Comparison of ENCODE assay signal across 9 mouse cellular contexts in genomic region chr2:134527419-134528114, GRCm38 (mm10). TPM values are rescaled to one million over a fixed set of nuclear protein-coding genes. Genes with fewer than 3 reads are reported as not detected.
DNase-seq lines count a peak whose midpoint lies in the region; ATAC-seq lines count a peak whose summit lies in the region.
"Had no signal": no experiment of that assay in that cellular context is flagged by ENCODE, and none has a peak within 500 bp of the region (broad histone marks: within the 10 kb centered on the region; RNA-seq: fewer than 3 reads in every experiment).

No protein-coding gene starts in this region.

- WGBS in intestine, embryonic 14.5 days, result 59% methylated on average over 10 of the region's 11 CpGs
- 49% methylated on average over 10 of the region's 11 CpGs for WGBS in intestine, embryonic 15.5 days
- WGBS in embryonic facial prominence, embryonic 13.5 days, result 33% methylated on average over 11 of the region's 11 CpGs
- 63% methylated on average over 11 of the region's 11 CpGs for WGBS in hindbrain, embryonic 16.5 days

- 0 out of 2 replicates have a peak overlapping the region, but pooled peaks have one; percentile 13 for H3K4me2 ChIP-seq in intestine, embryonic 14.5 days (ENCODE audit: low read length)
- H3K4me2 ChIP-seq in intestine, embryonic 15.5 days (replicated peaks), result no peak overlapping the region
- peak overlapping the region; percentile 43 for H3K4me2 ChIP-seq in embryonic facial prominence, embryonic 13.5 days
- H3K4me2 ChIP-seq in hindbrain, embryonic 16.5 days (ENCODE audit: low read length), result peak overlapping the region; percentile 32

- H3K9me3 ChIP-seq in intestine, embryonic 14.5 days (ENCODE audit: control insufficient read depth, low read length), result no peaks in the 10 kb centered on the region
- no peaks in the 10 kb centered on the region for H3K9me3 ChIP-seq in intestine, embryonic 15.5 days
- H3K9me3 ChIP-seq in embryonic facial prominence, embryonic 13.5 days, result no peaks in the 10 kb centered on the region
- no peaks in the 10 kb centered on the region for H3K9me3 ChIP-seq in hindbrain, embryonic 16.5 days (ENCODE audit: control insufficient read depth, low read length)

- DNase-seq in intestine, embryonic 14.5 days (ENCODE audit: low spot score), result no peak
- DNase-seq in urinary bladder, adult 18-20 months (ENCODE audit: low spot score in 2 of 2), result no peak
- no peak for DNase-seq in layer of hippocampus, adult 9-10 months (ENCODE audit: low spot score)

- H3K4me1 ChIP-seq in intestine, embryonic 14.5 days (replicated peaks; ENCODE audit: control insufficient read depth, insufficient read depth, low read length), result no peaks in the 10 kb centered on the region
- no peaks in the 10 kb centered on the region for H3K4me1 ChIP-seq in intestine, embryonic 15.5 days (replicated peaks)
- H3K4me1 ChIP-seq in embryonic facial prominence, embryonic 13.5 days, result peaks cover 15% of the 10 kb centered on the region
- H3K4me1 ChIP-seq in hindbrain, embryonic 16.5 days (ENCODE audit: control insufficient read depth, insufficient read depth, low read depth, low read length), result no peaks in the 10 kb centered on the region

- no peaks in the 10 kb centered on the region for H3K27me3 ChIP-seq in intestine, embryonic 14.5 days (replicated peaks; ENCODE audit: control insufficient read depth, insufficient read depth, low read length)
- no peaks in the 10 kb centered on the region for H3K27me3 ChIP-seq in intestine, embryonic 15.5 days (replicated peaks)
- no peaks in the 10 kb centered on the region for H3K27me3 ChIP-seq in embryonic facial prominence, embryonic 13.5 days
- no peaks in the 10 kb centered on the region for H3K27me3 ChIP-seq in hindbrain, embryonic 16.5 days (replicated peaks; ENCODE audit: control insufficient read depth, insufficient read depth, low read length)

- no peak overlapping the region for H3K27ac ChIP-seq in intestine, embryonic 14.5 days (ENCODE audit: low read depth)
- no peak overlapping the region for H3K27ac ChIP-seq in intestine, embryonic 15.5 days
- peak overlapping the region; percentile 68 for H3K27ac ChIP-seq in embryonic facial prominence, embryonic 13.5 days
- H3K27ac ChIP-seq in hindbrain, embryonic 16.5 days (ENCODE audit: low read depth, low read length), result no peak overlapping the region

- ATAC-seq in intestine, embryonic 14.5 days (replicated peaks; ENCODE audit: low FRiP score, low TSS enrichment, low read depth), result no peak
- no peak; the same call in 1 of the 2 replicates for ATAC-seq in intestine, embryonic 15.5 days
- ATAC-seq in embryonic facial prominence, embryonic 13.5 days (ENCODE audit: insufficient number of reproducible peaks, insufficient read depth, low FRiP score, low TSS enrichment, low read depth), result peak; percentile 69; the same call in 1 of the 2 replicates
- peak; percentile 45 for ATAC-seq in hindbrain, embryonic 16.5 days
- peak; percentile 82 for ATAC-seq in megakaryocyte progenitor cell, adult 5-6 weeks (replicated peaks; ENCODE audit: poor library complexity)
- ATAC-seq in erythroblast, adult 5-6 weeks (replicated peaks; ENCODE audit: low FRiP score, poor library complexity, severe bottlenecking), result no peak

- H3K4me3 ChIP-seq in intestine, embryonic 14.5 days (ENCODE audit: low read depth, low read length), result no peak overlapping the region
- H3K4me3 ChIP-seq in intestine, embryonic 15.5 days (replicated peaks), result no peak overlapping the region
- peak overlapping the region; percentile 9; the same call in 1 of the 2 replicates for H3K4me3 ChIP-seq in embryonic facial prominence, embryonic 13.5 days
- H3K4me3 ChIP-seq in hindbrain, embryonic 16.5 days (ENCODE audit: low read length), result no peak overlapping the region

- no peaks in the 10 kb centered on the region for H3K36me3 ChIP-seq in intestine, embryonic 14.5 days (ENCODE audit: control insufficient read depth, insufficient read depth, low read length)
- H3K36me3 ChIP-seq in intestine, embryonic 15.5 days, result no peaks in the 10 kb centered on the region
- no peaks in the 10 kb centered on the region for H3K36me3 ChIP-seq in embryonic facial prominence, embryonic 13.5 days
- H3K36me3 ChIP-seq in hindbrain, embryonic 16.5 days (ENCODE audit: control insufficient read depth, insufficient read depth, low read length), result no peaks in the 10 kb centered on the region

- H3K9ac ChIP-seq in intestine, embryonic 14.5 days (ENCODE audit: low read length), result no peak overlapping the region
- no peak overlapping the region for H3K9ac ChIP-seq in intestine, embryonic 15.5 days
- no peak overlapping the region for H3K9ac ChIP-seq in embryonic facial prominence, embryonic 13.5 days
- no peak overlapping the region for H3K9ac ChIP-seq in hindbrain, embryonic 16.5 days (ENCODE audit: low read depth, low read length)

RNA-seq across cellular contexts. Expression of gene Hao1, which starts 26.6 kb away (rescaled TPM):
- not detected in 2 replicates for polyA plus RNA-seq in intestine, embryonic 14.5 days (2014; fragmentation: Nextera tagmentation; extraction: Ambion mirVana)
- not detected in 2 replicates for polyA plus RNA-seq in intestine, embryonic 15.5 days (2015; fragmentation: Nextera tagmentation; extraction: Ambion mirVana)
- polyA plus RNA-seq in embryonic facial prominence, embryonic 13.5 days (2015; fragmentation: Nextera tagmentation; extraction: Ambion mirVana), result 0.12 and 0.13 TPM in 2 replicates
- polyA plus RNA-seq in hindbrain, embryonic 16.5 days (2015; fragmentation: Nextera tagmentation; extraction: Ambion mirVana), result 0.07 and 0.10 TPM in 2 replicates
- 0.10 and 0.30 TPM in 2 replicates for total RNA-seq in megakaryocyte progenitor cell, adult 5-6 weeks (2015)
- total RNA-seq in megakaryocyte progenitor cell, adult 5-6 weeks (2017), result 0.37 TPM in 1 of 2 replicates, not detected in the other
- not detected in 2 replicates for total RNA-seq in erythroblast, adult 5-6 weeks (2015; ENCODE audit: low replicate concordance)
- not detected in 2 replicates for total RNA-seq in erythroblast, adult 5-6 weeks (2017; ENCODE audit: low replicate concordance)
- total RNA-seq: MEL had no signal

Comparison
In these comparisons a context has a peak if more than half of its experiments do, and no peak if none do; other contexts are left out.
1. ATAC-seq: peak in embryonic facial prominence, embryonic 13.5 days (single experiment), hindbrain, embryonic 16.5 days (single experiment) and megakaryocyte progenitor cell, adult 5-6 weeks (single experiment); none in intestine, embryonic 14.5 days (single experiment), intestine, embryonic 15.5 days (single experiment) and erythroblast, adult 5-6 weeks (single experiment).